Mouse (Mus musculus) kidney, embryonic 15.5 days (tissue): ENCODE measurements around the gene Gsk3a. TPM values are rescaled to one million over a fixed set of nuclear protein-coding genes. Genes with fewer than 3 reads are reported as not detected.

Experiments
- ATAC-seq: fragments of 200-750 bp; cut with Nextera tagmentation; replicated peaks from 2 replicates; pipeline ENCODE4 v1.8.0; 2017; ENCODE audit warnings: moderate TSS enrichment; ENCODE audit not compliant: low FRiP score
- H3K27ac ChIP-seq: fragments of 300-500 bp; sonication (generic); 2 replicates; pipeline ENCODE4 v1.5.1; 2015; ENCODE audit warnings: mild to moderate bottlenecking, inconsistent platforms
- H3K27me3 ChIP-seq: fragments of 300-500 bp; sonication (generic); 2 replicates; pipeline ENCODE4 v1.6.1; 2015; ENCODE audit warnings: inconsistent platforms
- H3K36me3 ChIP-seq: fragments of 300-500 bp; sonication (generic); 2 replicates; pipeline ENCODE4 v1.6.1; 2015; ENCODE audit warnings: inconsistent platforms
- H3K4me1 ChIP-seq: fragments of 300-500 bp; sonication (generic); 2 replicates; pipeline ENCODE4 v1.6.1; 2015; ENCODE audit warnings: inconsistent platforms
- H3K4me2 ChIP-seq: fragments of 300-500 bp; sonication (generic); 2 replicates; pipeline ENCODE4 v1.6.1; 2015; ENCODE audit warnings: moderate library complexity, mild to moderate bottlenecking, inconsistent platforms
- H3K4me3 ChIP-seq: fragments of 300-500 bp; sonication (generic); replicated peaks from 2 replicates; pipeline ENCODE4 v1.5.1; 2015; ENCODE audit warnings: mild to moderate bottlenecking, inconsistent platforms
- H3K9ac ChIP-seq: fragments of 300-500 bp; sonication (generic); 2 replicates; pipeline ENCODE4 v1.6.1; 2015; ENCODE audit warnings: mild to moderate bottlenecking, inconsistent platforms
- H3K9me3 ChIP-seq: fragments of 300-500 bp; sonication (generic); replicated peaks from 2 replicates; pipeline ENCODE4 v1.6.1; 2016; ENCODE audit warnings: inconsistent platforms
- WGBS: fragments of 180-500 bp; shearing (Covaris S2); methylation state at CpG from one replicate; pipeline ENCODE4 v1.1.7; 2015; ENCODE audit warnings: mixed read lengths; 5-methylcytosine and 5-hydroxymethylcytosine counted together
- polyA plus RNA-seq: library from polyadenylated mRNA; unstranded; fragments of >200 nt; fragmentation: Nextera tagmentation; extraction: Ambion mirVana; gene quantifications from 2 replicates; pipeline ENCODE4 v1.2.1, GENCODE M21; 2015

Gsk3a gene
- polyA plus RNA-seq, 1 experiment from 2014 or later, result 12.1 TPM

GRCm38 (mm10) chr7:25206094-25206830 is 31.4 kb downstream of the Gsk3a start:
- Histone ChIP-seq H3K4me2 (no peak overlapping the region), H3K4me1 (peaks cover 13% of the 10 kb centered on the region), H3K9me3 (no peaks in the 10 kb centered on the region), H3K27me3 (no peaks in the 10 kb centered on the region), H3K9ac (no peak overlapping the region), H3K27ac (no peak overlapping the region), H3K4me3 (no peak overlapping the region), H3K36me3 (peaks cover 42% of the 10 kb centered on the region)
- WGBS, result 77% methylated on average over 16 of the region's 16 CpGs
- ATAC-seq, result no peak

DNA sequence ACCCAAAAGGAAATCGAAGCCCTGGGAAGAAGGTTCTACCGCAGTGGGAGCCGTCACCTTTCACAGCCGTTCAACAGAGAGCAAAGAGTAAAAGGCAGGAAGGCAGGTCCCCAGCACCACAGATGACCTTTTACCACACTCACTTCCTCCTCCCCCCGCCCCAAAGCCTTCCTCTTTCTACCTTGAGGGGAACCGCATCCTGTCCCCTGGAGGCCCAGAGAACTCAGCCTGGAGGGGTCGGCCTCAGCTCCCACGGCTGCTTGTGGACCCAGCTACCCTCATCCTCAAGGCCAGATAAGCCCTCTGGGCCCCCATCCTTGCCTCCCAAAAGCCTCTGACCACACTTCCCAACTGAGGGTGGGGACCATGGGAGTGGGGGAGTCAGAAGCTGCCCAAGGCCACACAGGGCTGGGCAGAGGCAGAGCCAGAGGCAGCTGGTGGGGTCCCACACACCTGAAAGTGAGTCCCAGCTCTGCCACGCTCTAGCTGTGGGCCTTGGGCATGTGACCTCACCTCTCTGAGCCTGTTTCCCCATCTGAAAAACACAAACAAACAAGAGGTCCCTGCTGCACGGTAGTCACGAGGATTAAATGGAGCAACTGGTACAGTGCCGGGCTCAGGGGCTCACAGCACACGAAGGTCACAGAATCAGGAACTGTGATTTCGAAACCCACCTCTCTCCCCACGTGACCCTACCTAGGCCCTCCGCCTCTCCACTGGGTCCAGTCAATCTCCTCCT is 32.1 kb downstream of the Gsk3a start:
- Histone ChIP-seq H3K9ac (no peak overlapping the region), H3K36me3 (peaks cover 36% of the 10 kb centered on the region), H3K27me3 (no peaks in the 10 kb centered on the region), H3K4me2 (no peak overlapping the region), H3K9me3 (no peaks in the 10 kb centered on the region), H3K4me1 (peaks cover 13% of the 10 kb centered on the region), H3K4me3 (no peak overlapping the region), H3K27ac (no peak overlapping the region)
- WGBS, result 69% methylated on average over 16 of the region's 16 CpGs
- no peak for ATAC-seq

DNA sequence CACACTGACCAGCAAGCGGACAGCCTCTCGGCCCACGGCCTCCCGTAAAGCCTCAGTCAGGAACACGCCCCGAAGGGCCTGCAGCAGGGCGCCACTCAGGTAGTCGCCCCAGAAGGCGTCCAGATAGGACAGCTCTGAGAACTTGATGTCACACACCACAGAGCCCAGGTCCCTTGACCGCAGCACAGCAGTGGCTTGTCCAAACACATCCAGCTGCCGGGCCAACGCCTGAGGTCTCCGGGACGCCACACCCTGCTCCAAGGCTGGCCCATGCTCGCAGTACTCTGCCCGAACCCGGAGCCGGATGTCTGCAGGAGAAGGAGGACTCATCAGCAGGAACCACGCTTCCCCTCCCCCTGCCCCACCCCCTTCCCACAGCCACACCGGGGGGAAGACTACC is 34.0 kb downstream of the Gsk3a start:
- Histone ChIP-seq H3K9me3 (no peaks in the 10 kb centered on the region; the same call in 1 of the 2 replicates), H3K4me3 (no peak overlapping the region), H3K27ac (no peak overlapping the region), H3K4me1 (peaks cover 7% of the 10 kb centered on the region), H3K4me2 (no peak overlapping the region), H3K9ac (no peak overlapping the region), H3K36me3 (peaks cover 23% of the 10 kb centered on the region), H3K27me3 (no peaks in the 10 kb centered on the region)
- 71% methylated on average over 20 of the region's 20 CpGs for WGBS
- ATAC-seq, result no peak

- Histone ChIP-seq H3K36me3 (peaks cover under 1% of the 10 kb centered on the region), H3K4me2 (no peak overlapping the region), H3K27me3 (no peaks in the 10 kb centered on the region), H3K4me3 (no peak overlapping the region), H3K9ac (no peak overlapping the region), H3K27ac (no peak overlapping the region), H3K4me1 (peaks cover 3% of the 10 kb centered on the region; the same call in 1 of the 2 replicates), H3K9me3 (no peaks in the 10 kb centered on the region; the same call in 1 of the 2 replicates)
- WGBS, result 58% methylated on average over 10 of the region's 10 CpGs
- 0 out of 2 replicates have a peak, but pooled peaks have one; percentile 18 for ATAC-seq
These were observed 40.1 kb downstream of the Gsk3a start for GRCm38 (mm10) chr7:25197384-25198018.

DNA sequence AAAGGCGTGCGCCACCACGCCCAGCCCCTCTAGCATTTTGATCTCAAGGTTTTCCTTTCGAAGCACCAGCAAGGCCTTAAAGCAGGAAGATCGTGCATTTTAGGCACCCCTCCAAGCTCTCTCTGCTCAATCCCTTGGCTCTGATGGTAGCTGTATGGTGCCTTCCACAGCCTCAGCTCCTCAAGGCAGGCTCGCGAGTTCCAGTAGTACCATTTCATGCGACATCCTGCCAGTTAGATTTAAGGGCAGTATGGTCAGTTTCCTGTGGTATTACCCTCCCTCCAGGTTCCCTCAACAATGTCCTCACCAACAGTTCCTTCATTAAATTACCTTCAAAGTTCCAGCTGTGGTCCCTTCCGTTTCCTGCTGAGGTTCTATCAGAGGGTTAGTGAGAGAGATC is 41.5 kb downstream of the Gsk3a start:
- ATAC-seq, result no peak
- Histone ChIP-seq H3K4me1 (peaks cover 3% of the 10 kb centered on the region; the same call in 1 of the 2 replicates), H3K9ac (no peak overlapping the region), H3K9me3 (no peaks in the 10 kb centered on the region; the same call in 1 of the 2 replicates), H3K36me3 (no peaks in the 10 kb centered on the region), H3K4me2 (no peak overlapping the region), H3K4me3 (no peak overlapping the region), H3K27me3 (no peaks in the 10 kb centered on the region), H3K27ac (no peak overlapping the region)
- WGBS, result 81% methylated on average over 9 of the region's 9 CpGs

GRCm38 (mm10) chr7:25195148-25195547 is 42.5 kb downstream of the Gsk3a start:
- peak; percentile 43; the same call in 1 of the 2 replicates for ATAC-seq
- Histone ChIP-seq H3K4me2 (no peak overlapping the region), H3K27ac (no peak overlapping the region), H3K27me3 (no peaks in the 10 kb centered on the region), H3K9ac (no peak overlapping the region), H3K36me3 (no peaks in the 10 kb centered on the region), H3K4me1 (peaks cover 3% of the 10 kb centered on the region; the same call in 1 of the 2 replicates), H3K4me3 (no peak overlapping the region), H3K9me3 (no peaks in the 10 kb centered on the region; the same call in 1 of the 2 replicates)
- WGBS, result 79% methylated on average over 3 of the region's 3 CpGs

DNA sequence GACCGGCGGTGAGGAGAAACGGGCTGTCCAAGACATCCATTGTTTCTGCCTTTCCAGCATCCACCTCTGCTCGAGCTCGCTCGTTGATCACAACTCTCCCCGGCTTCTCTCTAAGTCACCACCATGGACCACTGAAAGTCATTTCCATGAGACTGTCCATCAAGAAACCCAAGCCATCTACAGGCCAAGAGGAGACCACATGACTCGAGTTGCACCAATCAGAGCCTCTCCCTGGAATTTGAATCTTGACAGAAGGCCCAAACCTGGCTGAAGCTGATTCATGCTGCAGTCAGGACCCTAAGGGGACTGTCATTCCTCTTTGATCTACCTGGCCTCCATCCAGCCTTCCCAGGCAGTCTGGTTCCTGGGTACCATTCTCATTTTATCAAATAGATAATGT is 45.5 kb downstream of the Gsk3a start:
- ATAC-seq, result no peak
- Histone ChIP-seq H3K27me3 (no peaks in the 10 kb centered on the region), H3K4me3 (no peak overlapping the region), H3K9ac (no peak overlapping the region), H3K36me3 (no peaks in the 10 kb centered on the region), H3K9me3 (no peaks in the 10 kb centered on the region), H3K4me1 (no peaks in the 10 kb centered on the region; the same call in 1 of the 2 replicates), H3K27ac (no peak overlapping the region), H3K4me2 (no peak overlapping the region)
- WGBS, result 81% methylated on average over 8 of the region's 8 CpGs

GRCm38 (mm10) chr7:25190806-25191205 is 46.8 kb downstream of the Gsk3a start:
- Histone ChIP-seq H3K4me3 (no peak overlapping the region), H3K4me1 (no peaks in the 10 kb centered on the region; the same call in 1 of the 2 replicates), H3K9ac (no peak overlapping the region), H3K27me3 (peaks cover 7% of the 10 kb centered on the region), H3K27ac (no peak overlapping the region), H3K4me2 (no peak overlapping the region), H3K9me3 (no peaks in the 10 kb centered on the region), H3K36me3 (no peaks in the 10 kb centered on the region)
- no peak for ATAC-seq
- WGBS, result 83% methylated on average over 11 of the region's 11 CpGs

GRCm38 (mm10) chr7:25187662-25188650 is 49.7 kb downstream of the Gsk3a start:
- Histone ChIP-seq H3K9ac (no peak overlapping the region), H3K9me3 (no peaks in the 10 kb centered on the region), H3K36me3 (no peaks in the 10 kb centered on the region), H3K27ac (no peak overlapping the region), H3K27me3 (peaks cover 26% of the 10 kb centered on the region), H3K4me2 (no peak overlapping the region), H3K4me1 (no peaks in the 10 kb centered on the region; the same call in 1 of the 2 replicates), H3K4me3 (no peak overlapping the region)
- peak; percentile 76; the same call in 1 of the 2 replicates for ATAC-seq
- WGBS, result 24% methylated on average over 21 of the region's 21 CpGs

- Histone ChIP-seq H3K4me1 (peaks cover 11% of the 10 kb centered on the region), H3K27me3 (peaks cover 65% of the 10 kb centered on the region), H3K4me3 (no peak overlapping the region), H3K9me3 (no peaks in the 10 kb centered on the region), H3K27ac (no peak overlapping the region), H3K36me3 (no peaks in the 10 kb centered on the region), H3K9ac (no peak overlapping the region), H3K4me2 (no peak overlapping the region)
- no peak for ATAC-seq
- WGBS, result 74% methylated on average over 6 of the region's 6 CpGs
These were observed 53.6 kb downstream of the Gsk3a start for GRCm38 (mm10) chr7:25184091-25184490.

GRCm38 (mm10) chr7:25181814-25182213 is 55.8 kb downstream of the Gsk3a start:
- H3K4me2 ChIP-seq, result 0 out of 2 replicates have a peak overlapping the region, but pooled peaks have one; percentile 31
- no peak for ATAC-seq
- H3K9me3 ChIP-seq, result no peaks in the 10 kb centered on the region
- peaks cover 87% of the 10 kb centered on the region for H3K27me3 ChIP-seq
- H3K4me3 ChIP-seq, result 0 out of 2 replicates have a peak overlapping the region, but pooled peaks have one; percentile 8
- no peak overlapping the region for H3K9ac ChIP-seq
- H3K4me1 ChIP-seq, result peaks cover 21% of the 10 kb centered on the region
- 4% methylated on average over 21 of the region's 21 CpGs for WGBS
- H3K27ac ChIP-seq, result no peak overlapping the region
- H3K36me3 ChIP-seq, result no peaks in the 10 kb centered on the region
